Mouse (Mus musculus): ENCODE results near the gene Ggt6. TPM values are rescaled to one million over a fixed set of nuclear protein-coding genes. Genes with fewer than 3 reads are reported as not detected.

The Ggt6 gene
- polyA plus RNA-seq, 1 experiment = not detected

DNA sequence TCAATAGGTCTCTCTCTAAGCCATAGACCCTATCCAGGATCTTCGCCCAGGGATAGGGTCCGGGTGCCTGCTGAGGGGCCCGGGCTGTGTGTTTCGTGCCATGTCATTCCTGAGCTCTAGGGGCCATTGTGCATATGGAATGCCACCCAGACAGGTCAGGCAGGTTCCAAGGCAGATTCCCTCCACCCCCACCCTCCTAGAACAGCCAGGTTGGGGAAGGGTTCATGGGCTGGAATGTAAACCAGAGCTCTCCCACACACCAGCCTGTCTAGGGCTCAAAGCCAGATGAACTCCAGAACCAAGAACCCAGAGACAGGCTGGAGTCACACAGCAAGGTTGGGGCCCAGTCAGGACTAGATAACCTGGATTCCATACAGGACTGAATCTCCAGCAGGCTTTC is 38.2 kb downstream of the Ggt6 start:
- Histone ChIP-seq H3K36me3 (ENCODE audit: control insufficient read depth, insufficient read depth) (no peaks in the 10 kb centered on the region), H3K4me3 (ENCODE audit: insufficient read depth, poor library complexity, severe bottlenecking) (no peak overlapping the region), H3K79me2 (ENCODE audit: control insufficient read depth, insufficient read depth) (no peaks in the 10 kb centered on the region), H3ac (ENCODE audit: control insufficient read depth, insufficient read length, low read depth) (no peak overlapping the region), H3K79me3 (ENCODE audit: low read depth) (no peaks in the 10 kb centered on the region), H3K27me3 (ENCODE audit: control insufficient read depth, insufficient read depth, insufficient read length) (peaks cover 3% of the 10 kb centered on the region)
- no peak for TF ChIP-seq MYOD1 (IDR thresholded peaks at IDR 0.05; ENCODE audit: control insufficient read depth, insufficient read length, low read depth)
- no peak for TF ChIP-seq USF1 (IDR thresholded peaks at IDR 0.05; ENCODE audit: low read depth)

DNA sequence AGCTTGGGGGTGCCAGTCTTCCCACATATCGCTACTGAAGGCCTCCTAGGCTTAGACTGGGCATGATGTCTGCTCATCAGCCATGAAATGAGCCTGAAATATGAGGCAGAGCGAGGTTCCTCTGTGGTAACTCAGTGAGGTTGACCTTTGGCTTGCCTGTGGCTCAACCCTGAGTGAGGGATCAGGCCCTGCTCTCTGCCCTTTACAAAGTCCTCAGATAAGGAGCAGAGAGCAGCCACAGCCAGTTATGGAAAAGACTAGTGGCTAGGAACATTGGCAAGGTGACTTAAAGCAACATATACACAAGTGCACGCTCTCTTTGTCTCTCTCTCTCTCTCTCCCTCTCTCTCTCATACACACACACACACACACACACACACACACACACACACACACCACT is 39.6 kb downstream of the Ggt6 start:
- H3K27me3 ChIP-seq (ENCODE audit: control insufficient read depth, insufficient read depth, insufficient read length) = peaks cover 3% of the 10 kb centered on the region
- no peaks in the 10 kb centered on the region for H3K79me2 ChIP-seq (ENCODE audit: control insufficient read depth, insufficient read depth)
- no peak overlapping the region for H3ac ChIP-seq (ENCODE audit: control insufficient read depth, insufficient read length, low read depth)
- no peaks in the 10 kb centered on the region for H3K36me3 ChIP-seq (ENCODE audit: control insufficient read depth, insufficient read depth)
- TF ChIP-seq MAX (IDR thresholded peaks at IDR 0.05) = no peak
- TF ChIP-seq CEBPB (IDR thresholded peaks at IDR 0.05; ENCODE audit: low read depth) = no peak
- TF ChIP-seq FOSL1 (IDR thresholded peaks at IDR 0.05; ENCODE audit: insufficient read depth, low read length, poor library complexity, severe bottlenecking) = no peak
- TF ChIP-seq MYOD1 (IDR thresholded peaks at IDR 0.05; ENCODE audit: control insufficient read depth, insufficient read length, low read depth) = no peak
- TF ChIP-seq CTCF (IDR thresholded peaks at IDR 0.05; ENCODE audit: control insufficient read depth, insufficient read depth, insufficient read length) = no peak
- no peak for TF ChIP-seq USF1 (IDR thresholded peaks at IDR 0.05; ENCODE audit: low read depth)
- TF ChIP-seq MYOG (IDR thresholded peaks at IDR 0.05; ENCODE audit: control insufficient read depth, extremely low read depth, insufficient read length) = no peak
- H3K4me3 ChIP-seq (ENCODE audit: insufficient read depth, poor library complexity, severe bottlenecking) = no peak overlapping the region
- no peaks in the 10 kb centered on the region for H3K79me3 ChIP-seq (ENCODE audit: low read depth)

DNA sequence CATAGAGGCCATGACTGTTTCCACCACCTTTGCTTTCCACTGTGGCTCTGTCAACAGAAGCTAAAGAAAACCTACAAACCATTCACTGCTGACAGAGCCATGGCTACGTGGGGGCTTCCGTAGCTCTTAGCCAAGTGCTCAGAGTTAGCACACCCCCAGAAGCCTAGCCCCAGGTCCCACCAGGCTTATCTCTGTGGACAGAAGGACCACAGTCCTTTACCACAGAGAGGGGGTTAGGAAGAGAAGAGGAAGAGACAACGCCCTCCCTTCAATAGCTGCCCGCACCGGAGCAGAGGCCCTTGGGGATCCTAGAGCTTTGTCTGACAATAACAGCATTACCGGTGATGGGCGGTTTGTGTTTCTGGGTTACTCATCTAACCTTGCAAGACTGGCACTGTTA is 40.1 kb downstream of the Ggt6 start:
- no peaks in the 10 kb centered on the region for H3K79me2 ChIP-seq (ENCODE audit: control insufficient read depth, insufficient read depth)
- no peak for TF ChIP-seq CEBPB (IDR thresholded peaks at IDR 0.05; ENCODE audit: low read depth)
- TF ChIP-seq MYOG (IDR thresholded peaks at IDR 0.05; ENCODE audit: control insufficient read depth, extremely low read depth, insufficient read length) = no peak
- TF ChIP-seq MAX (IDR thresholded peaks at IDR 0.05) = no peak
- no peak for TF ChIP-seq USF1 (IDR thresholded peaks at IDR 0.05; ENCODE audit: low read depth)
- TF ChIP-seq MYOD1 (IDR thresholded peaks at IDR 0.05; ENCODE audit: control insufficient read depth, insufficient read length, low read depth) = no peak
- no peak for TF ChIP-seq CTCF (IDR thresholded peaks at IDR 0.05; ENCODE audit: control insufficient read depth, insufficient read depth, insufficient read length)
- no peak for TF ChIP-seq FOSL1 (IDR thresholded peaks at IDR 0.05; ENCODE audit: insufficient read depth, low read length, poor library complexity, severe bottlenecking)
- no peaks in the 10 kb centered on the region for H3K36me3 ChIP-seq (ENCODE audit: control insufficient read depth, insufficient read depth)
- H3K4me3 ChIP-seq (ENCODE audit: insufficient read depth, poor library complexity, severe bottlenecking) = no peak overlapping the region
- H3ac ChIP-seq (ENCODE audit: control insufficient read depth, insufficient read length, low read depth) = no peak overlapping the region
- H3K79me3 ChIP-seq (ENCODE audit: low read depth) = no peaks in the 10 kb centered on the region
- peaks cover 3% of the 10 kb centered on the region for H3K27me3 ChIP-seq (ENCODE audit: control insufficient read depth, insufficient read depth, insufficient read length)

DNA sequence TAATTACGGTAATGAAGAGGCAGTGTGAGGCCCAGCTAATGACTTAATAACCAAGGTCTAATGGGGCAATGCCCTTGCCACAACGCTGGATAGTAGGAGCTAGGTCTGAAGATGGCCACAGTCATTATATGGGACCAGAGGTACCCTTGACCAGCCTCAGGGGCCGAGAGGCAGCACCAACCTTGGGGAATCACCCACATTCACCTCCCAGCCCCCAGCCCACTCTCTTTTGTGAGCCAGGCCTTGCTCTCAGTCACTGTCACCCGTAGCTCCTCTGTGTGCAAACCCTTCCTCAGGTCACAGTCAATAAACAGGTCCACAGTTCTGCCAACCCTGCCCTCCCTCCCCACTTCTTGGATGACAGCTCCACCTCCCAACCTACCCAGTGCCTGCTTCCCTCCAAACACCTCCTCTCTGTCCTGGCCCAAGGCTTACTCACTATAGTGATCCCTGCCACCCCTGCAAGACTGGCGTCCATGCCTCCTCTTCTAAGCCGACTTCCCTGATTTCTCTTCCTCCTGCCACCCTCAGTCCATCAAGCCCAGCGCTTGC is 40.8 kb downstream of the Ggt6 start:
- TF ChIP-seq MYOD1 (IDR thresholded peaks at IDR 0.05; ENCODE audit: control insufficient read depth, insufficient read length, low read depth) = no peak
- TF ChIP-seq MAX (IDR thresholded peaks at IDR 0.05) = no peak
- no peak for TF ChIP-seq CEBPB (IDR thresholded peaks at IDR 0.05; ENCODE audit: low read depth)
- no peak for TF ChIP-seq FOSL1 (IDR thresholded peaks at IDR 0.05; ENCODE audit: insufficient read depth, low read length, poor library complexity, severe bottlenecking)
- TF ChIP-seq USF1 (IDR thresholded peaks at IDR 0.05; ENCODE audit: low read depth) = no peak
- no peak for TF ChIP-seq CTCF (IDR thresholded peaks at IDR 0.05; ENCODE audit: control insufficient read depth, insufficient read depth, insufficient read length)
- H3ac ChIP-seq (ENCODE audit: control insufficient read depth, insufficient read length, low read depth) = no peak overlapping the region
- H3K27me3 ChIP-seq (ENCODE audit: control insufficient read depth, insufficient read depth, insufficient read length) = peaks cover 3% of the 10 kb centered on the region
- no peaks in the 10 kb centered on the region for H3K36me3 ChIP-seq (ENCODE audit: control insufficient read depth, insufficient read depth)
- H3K4me3 ChIP-seq (ENCODE audit: insufficient read depth, poor library complexity, severe bottlenecking) = no peak overlapping the region
- H3K79me3 ChIP-seq (ENCODE audit: low read depth) = no peaks in the 10 kb centered on the region
- H3K79me2 ChIP-seq (ENCODE audit: control insufficient read depth, insufficient read depth) = no peaks in the 10 kb centered on the region

DNA sequence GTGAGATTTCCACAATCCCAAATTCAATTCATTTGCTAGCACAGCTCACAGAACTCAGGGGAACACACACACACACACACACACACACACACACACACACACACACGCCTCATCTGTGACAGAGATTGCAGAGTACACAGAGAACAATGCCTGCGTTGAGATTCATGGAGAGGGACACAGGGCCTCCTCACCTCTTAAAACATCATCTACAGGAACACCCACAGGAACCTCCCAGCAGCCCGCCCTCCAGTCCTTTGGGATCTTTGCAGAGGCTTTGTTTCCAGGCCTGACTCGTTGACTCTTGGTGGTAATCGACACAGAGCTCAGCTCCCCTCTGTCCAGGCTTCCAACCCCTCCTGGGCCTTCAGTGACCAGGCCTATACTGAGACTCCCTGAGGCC is 41.9 kb downstream of the Ggt6 start:
- H3K36me3 ChIP-seq (ENCODE audit: control insufficient read depth, insufficient read depth) = no peaks in the 10 kb centered on the region
- H3K79me2 ChIP-seq (ENCODE audit: control insufficient read depth, insufficient read depth) = no peaks in the 10 kb centered on the region
- H3ac ChIP-seq (ENCODE audit: control insufficient read depth, insufficient read length, low read depth) = no peak overlapping the region
- H3K79me3 ChIP-seq (ENCODE audit: low read depth) = no peaks in the 10 kb centered on the region
- no peak overlapping the region for H3K4me3 ChIP-seq (ENCODE audit: insufficient read depth, poor library complexity, severe bottlenecking)
- H3K27me3 ChIP-seq (ENCODE audit: control insufficient read depth, insufficient read depth, insufficient read length) = peaks cover 3% of the 10 kb centered on the region
- no peak for TF ChIP-seq MYOG (IDR thresholded peaks at IDR 0.05; ENCODE audit: control insufficient read depth, extremely low read depth, insufficient read length)
- TF ChIP-seq CTCF (IDR thresholded peaks at IDR 0.05; ENCODE audit: control insufficient read depth, insufficient read depth, insufficient read length) = no peak
- TF ChIP-seq USF1 (IDR thresholded peaks at IDR 0.05; ENCODE audit: low read depth) = no peak
- no peak for TF ChIP-seq FOSL1 (IDR thresholded peaks at IDR 0.05; ENCODE audit: insufficient read depth, low read length, poor library complexity, severe bottlenecking)
- TF ChIP-seq CEBPB (IDR thresholded peaks at IDR 0.05; ENCODE audit: low read depth) = no peak
- TF ChIP-seq MAX (IDR thresholded peaks at IDR 0.05) = no peak
- TF ChIP-seq MYOD1 (IDR thresholded peaks at IDR 0.05; ENCODE audit: control insufficient read depth, insufficient read length, low read depth) = no peak

DNA sequence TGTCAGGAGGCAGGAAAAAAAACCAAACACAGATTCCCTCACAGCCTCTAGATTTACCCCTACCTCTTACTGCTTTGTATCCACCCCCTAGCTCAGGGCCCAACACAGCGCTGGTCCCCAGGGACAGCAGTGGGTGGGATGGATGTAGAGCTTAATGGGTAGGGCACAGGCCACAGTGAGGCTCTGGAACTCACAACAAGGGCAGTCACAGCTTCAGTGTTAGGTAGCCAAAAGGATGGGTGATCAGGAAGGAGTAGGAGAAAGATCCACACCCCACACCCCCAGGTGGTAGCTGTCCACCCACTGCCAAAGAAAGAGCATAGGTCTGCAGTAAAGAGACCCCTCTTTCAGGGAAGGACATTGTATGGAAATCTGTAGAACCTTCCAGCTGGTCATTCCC is 42.3 kb downstream of the Ggt6 start:
- Histone ChIP-seq H3K79me3 (ENCODE audit: low read depth) (no peaks in the 10 kb centered on the region), H3ac (ENCODE audit: control insufficient read depth, insufficient read length, low read depth) (no peak overlapping the region), H3K27me3 (ENCODE audit: control insufficient read depth, insufficient read depth, insufficient read length) (peaks cover under 1% of the 10 kb centered on the region), H3K36me3 (ENCODE audit: control insufficient read depth, insufficient read depth) (no peaks in the 10 kb centered on the region), H3K79me2 (ENCODE audit: control insufficient read depth, insufficient read depth) (no peaks in the 10 kb centered on the region), H3K4me3 (ENCODE audit: insufficient read depth, poor library complexity, severe bottlenecking) (no peak overlapping the region)
- no peak for TF ChIP-seq CTCF (IDR thresholded peaks at IDR 0.05; ENCODE audit: control insufficient read depth, insufficient read depth, insufficient read length)
- TF ChIP-seq MYOD1 (IDR thresholded peaks at IDR 0.05; ENCODE audit: control insufficient read depth, insufficient read length, low read depth) = no peak
- TF ChIP-seq FOSL1 (IDR thresholded peaks at IDR 0.05; ENCODE audit: insufficient read depth, low read length, poor library complexity, severe bottlenecking) = no peak

All from C2C12 (cell line).